Mouse (Mus musculus) ES-E14 (cell line): ENCODE results near the gene Ccdc84. TPM values are rescaled to one million over a fixed set of nuclear protein-coding genes. Genes with fewer than 3 reads are reported as not detected.

Experiments
- DNase-seq: peaks from one replicate; pipeline ENCODE4 v3.0.0-alpha.2; 2013; ENCODE audit warnings: low read depth, low spot score
- H3K27ac ChIP-seq: 2 replicates; pipeline ENCODE4 v1.5.1; 2012; ENCODE audit warnings: low read depth, mild to moderate bottlenecking, low read length, moderate library complexity, mixed read lengths; ENCODE audit not compliant: poor library complexity, insufficient read depth, severe bottlenecking
- H3K36me3 ChIP-seq: 2 replicates; pipeline ENCODE4 v1.6.1; 2012; ENCODE audit warnings: mild to moderate bottlenecking, low read length, moderate library complexity, mixed read lengths; ENCODE audit not compliant: control insufficient read depth, poor library complexity, insufficient read depth, severe bottlenecking
- H3K4me1 ChIP-seq, 2 experiments: fragments of 150-350 bp in 1 of 2; sonication (generic) in 1 of 2; 2 replicates each; pipeline ENCODE4 v1.6.1; 2012; ENCODE audit warnings: low read length in 2 of 2, mild to moderate bottlenecking in 1 of 2, mixed read lengths in 1 of 2; ENCODE audit not compliant: control insufficient read depth in 2 of 2, insufficient read depth in 2 of 2, poor library complexity in 1 of 2
- H3K4me3 ChIP-seq, 2 experiments: fragments of 150-350 bp in 1 of 2; sonication (generic) in 1 of 2; 2 replicates each; pipeline ENCODE4 v1.5.1; 2012; ENCODE audit warnings: low read length in 2 of 2, low read depth in 1 of 2, mild to moderate bottlenecking in 1 of 2, mixed read lengths in 1 of 2; ENCODE audit not compliant: insufficient read depth in 1 of 2, poor library complexity in 1 of 2, severe bottlenecking in 1 of 2
- H3K9ac ChIP-seq: 2 replicates; pipeline ENCODE4 v1.6.1; 2012; ENCODE audit warnings: low read depth, mild to moderate bottlenecking, low read length, mixed read lengths; ENCODE audit not compliant: poor library complexity, insufficient read depth, severe bottlenecking
- H3K9me3 ChIP-seq: fragments of 150-350 bp; sonication (generic); 2 replicates; pipeline ENCODE4 v1.6.1; 2012; ENCODE audit warnings: low read depth, mild to moderate bottlenecking, low read length; ENCODE audit not compliant: control insufficient read depth, insufficient read depth
- CHD2 ChIP-seq: IDR thresholded peaks from 2 replicates; pipeline ENCODE4 v1.6.1; 2014; ENCODE audit warnings: mild to moderate bottlenecking, low read depth, low read length, inconsistent platforms
- HCFC1 ChIP-seq: IDR thresholded peaks from 2 replicates; pipeline ENCODE4 v1.6.1; 2012; ENCODE audit warnings: low read length, inconsistent platforms, borderline replicate concordance; ENCODE audit not compliant: insufficient read depth
- MAFK ChIP-seq: IDR thresholded peaks from 2 replicates; pipeline ENCODE4 v1.6.1; 2014; ENCODE audit warnings: mild to moderate bottlenecking, low read depth, low read length, inconsistent platforms; ENCODE audit not compliant: insufficient read depth
- ZC3H11A ChIP-seq: IDR thresholded peaks from 2 replicates; pipeline ENCODE4 v1.6.1; 2012; ENCODE audit warnings: low read depth, mild to moderate bottlenecking, inconsistent platforms, low read length, borderline replicate concordance
- ZNF384 ChIP-seq: IDR thresholded peaks from 2 replicates; pipeline ENCODE4 v1.6.1; 2012; ENCODE audit warnings: low read depth, low read length, inconsistent platforms
- in situ Hi-C, 2 experiments: fragments of 600-800 bp; cut with MboI; formaldehyde crosslinking; loops; one replicate each; pipeline ENCODE4 v1.15.1; 2025; ENCODE audit warnings: low sequenced_read_pairs in 2 of 2, inconsistent platforms in 1 of 2; ENCODE audit not compliant: unreplicated experiment in 2 of 2
- total RNA-seq: library from RNA; depleted of rRNA; stranded (reverse); fragments of 300-350 nt; gene quantifications from 2 replicates; pipeline ENCODE4 v1.2.3, GENCODE M21; 2012; rRNA removed

Gene Ccdc84
- total RNA-seq = 38.3 and 57.0 TPM in 2 replicates

GRCm38 (mm10) chr9:44418519-44419385, at the start of gene Ccdc84:
Gene Ccdc84 (minus strand): TSS chr9:44418569.
- TF ChIP-seq HCFC1 (no peak), MAFK (no peak), CHD2 (peak; percentile 74), ZNF384 (peak; percentile 99), ZC3H11A (no peak)
- peaks cover 2% of the 10 kb centered on the region; the same call in 1 of the 2 replicates for H3K36me3 ChIP-seq
- peak within 1 kb of the TSS; percentile 99 for H3K27ac ChIP-seq
- peak within 1 kb of the TSS; percentile 86 to 93 for H3K4me3 ChIP-seq
- DNase-seq = peak; percentile 60
- in situ Hi-C loops = no loop called here
- H3K9me3 ChIP-seq = no peaks in the 10 kb centered on the region
- peaks cover 0 to 5% of the 10 kb centered on the region in 2 experiments; a peak in 2 of 4 replicates for H3K4me1 ChIP-seq
- peak within 1 kb of the TSS; percentile 81 for H3K9ac ChIP-seq

DNA sequence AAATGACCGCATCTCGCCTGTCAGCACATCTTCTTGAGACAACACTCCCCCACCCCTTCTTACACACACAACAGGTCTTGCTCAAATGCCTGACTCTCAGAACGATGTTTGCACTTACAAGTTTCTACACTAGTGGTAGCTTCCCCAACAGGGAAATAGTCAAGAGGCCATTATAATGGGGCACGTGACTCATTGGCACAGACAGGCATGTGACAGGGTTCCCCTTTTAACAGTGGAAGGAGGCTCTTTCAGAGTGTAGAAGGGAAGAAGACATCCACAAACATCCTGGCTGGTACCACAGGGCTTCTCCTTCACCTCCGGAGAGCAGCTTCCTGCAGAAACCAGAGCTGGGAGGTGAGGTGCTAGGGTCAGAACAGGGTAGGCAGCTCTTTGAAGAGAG, 43.6 kb upstream of the Ccdc84 start:
- Histone ChIP-seq H3K36me3 (no peaks in the 10 kb centered on the region), H3K9me3 (no peaks in the 10 kb centered on the region), H3K4me1 (no peaks in the 10 kb centered on the region), H3K27ac (no peak overlapping the region), H3K9ac (no peak overlapping the region), H3K4me3 (no peak overlapping the region)
- no peak for DNase-seq
- no peak for TF ChIP-seq ZNF384
- no peak for TF ChIP-seq MAFK
- in situ Hi-C loops = no loop called here

GRCm38 (mm10) chr9:44457035-44457742, 38.8 kb upstream of the Ccdc84 start:
- no peaks in the 10 kb centered on the region for H3K36me3 ChIP-seq
- no peak overlapping the region for H3K27ac ChIP-seq
- H3K9ac ChIP-seq = no peak overlapping the region
- in situ Hi-C loops = loop anchor here in 1 of 2 experiments (10.0 kb wide), 1 partner anchor 198 kb away; no protein-coding TSS in a partner anchor
- H3K9me3 ChIP-seq = no peaks in the 10 kb centered on the region
- no peak for DNase-seq
- TF ChIP-seq ZC3H11A (no peak), ZNF384 (no peak), CHD2 (no peak), MAFK (no peak)
- no peaks in the 10 kb centered on the region for H3K4me1 ChIP-seq
- H3K4me3 ChIP-seq = no peak overlapping the region

GRCm38 (mm10) chr9:44454891-44455220, 36.5 kb upstream of the Ccdc84 start, which contains the start of gene Upk2:
Gene Upk2 (minus strand): TSS chr9:44454976.
- no peaks in the 10 kb centered on the region for H3K9me3 ChIP-seq
- peak within 1 kb of the TSS; percentile 41; the same call in 1 of the 2 replicates for H3K9ac ChIP-seq
- no peak within 1 kb of the TSS for H3K27ac ChIP-seq
- no peaks in the 10 kb centered on the region for H3K36me3 ChIP-seq
- H3K4me3 ChIP-seq = peak within 1 kb of the TSS; percentile 8 to 58; a peak in 3 of 4 replicates
- in situ Hi-C loops = loop anchor here in 1 of 2 experiments (5.0 to 10.0 kb wide), 2 partner anchors 47 to 200 kb away; no protein-coding TSS in a partner anchor
- H3K4me1 ChIP-seq = no peaks in the 10 kb centered on the region
- TF ChIP-seq MAFK = no peak
- TF ChIP-seq HCFC1 = no peak
- no peak for TF ChIP-seq ZC3H11A
- TF ChIP-seq ZNF384 = no peak
- DNase-seq = peak; percentile 47
